In genomic region chr4:136928928-136929327, GRCm38 (mm10) we compare ENCODE assay signal across 9 mouse cellular contexts. TPM values are rescaled to one million over a fixed set of nuclear protein-coding genes. Genes with fewer than 3 reads are reported as not detected.
DNase-seq lines count a peak whose midpoint lies in the region; ATAC-seq lines count a peak whose summit lies in the region.
"Had no signal": no experiment of that assay in that cellular context is flagged by ENCODE, and none has a peak within 500 bp of the region (broad histone marks: within the 10 kb centered on the region; RNA-seq: fewer than 3 reads in every experiment).

No protein-coding gene starts in this region.

- peaks cover 28% of the 10 kb centered on the region for H3K4me1 ChIP-seq in midbrain, embryonic 10.5 days
- H3K4me1 ChIP-seq in midbrain, embryonic 13.5 days (replicated peaks) = peaks cover 8% of the 10 kb centered on the region
- H3K4me1 ChIP-seq: heart, embryonic 15.5 days had no signal

- peak; percentile 45 for DNase-seq in adrenal gland, postnatal 10 days
- DNase-seq in adrenal gland, postnatal 25 days = no peak
- DNase-seq in midbrain, embryonic 10.5 days (ENCODE audit: low spot score) = peak; percentile 46
- DNase-seq in cerebellum, postnatal 10 days = peak; percentile 66 to 77
- DNase-seq in lung, postnatal 10 days = peak; percentile 43
- DNase-seq in layer of hippocampus, postnatal 10 days (ENCODE audit: low spot score in 2 of 2) = no peak
- no peak for DNase-seq in gastrocnemius, adult 8-10 months (ENCODE audit: low spot score in 2 of 2)

- no peak overlapping the region for H3K4me2 ChIP-seq in midbrain, embryonic 13.5 days (replicated peaks)
- H3K4me2 ChIP-seq: heart, embryonic 15.5 days had no signal

- H3K9me3 ChIP-seq in midbrain, embryonic 10.5 days (replicated peaks) = no peaks in the 10 kb centered on the region
- no peaks in the 10 kb centered on the region for H3K9me3 ChIP-seq in midbrain, embryonic 13.5 days
- H3K9me3 ChIP-seq: heart, embryonic 15.5 days had no signal

- no peak overlapping the region for H3K4me3 ChIP-seq in midbrain, embryonic 10.5 days
- no peak overlapping the region for H3K4me3 ChIP-seq in midbrain, embryonic 13.5 days (replicated peaks)
- H3K4me3 ChIP-seq: heart, embryonic 15.5 days had no signal

- 8% methylated on average over 5 of the region's 5 CpGs for WGBS in midbrain, embryonic 10.5 days
- WGBS in midbrain, embryonic 13.5 days = 8% methylated on average over 5 of the region's 5 CpGs

- H3K36me3 ChIP-seq in midbrain, embryonic 10.5 days = no peaks in the 10 kb centered on the region
- H3K36me3 ChIP-seq in midbrain, embryonic 13.5 days = peaks cover 3% of the 10 kb centered on the region; the same call in 1 of the 2 replicates
- H3K36me3 ChIP-seq: heart, embryonic 15.5 days had no signal

- H3K9ac ChIP-seq in midbrain, embryonic 13.5 days (replicated peaks) = no peak overlapping the region
- H3K9ac ChIP-seq: heart, embryonic 15.5 days had no signal

- H3K27ac ChIP-seq in midbrain, embryonic 10.5 days (replicated peaks) = peak overlapping the region; percentile 55
- H3K27ac ChIP-seq in midbrain, embryonic 13.5 days = no peak overlapping the region
- H3K27ac ChIP-seq: heart, embryonic 15.5 days had no signal

- H3K27me3 ChIP-seq in midbrain, embryonic 10.5 days (ENCODE audit: low read depth, poor library complexity, severe bottlenecking) = peaks cover 99% of the 10 kb centered on the region
- peaks cover 92% of the 10 kb centered on the region for H3K27me3 ChIP-seq in midbrain, embryonic 13.5 days

- ATAC-seq in midbrain, embryonic 13.5 days = no peak

RNA-seq across cellular contexts. Expression of gene Epha8, which starts 27.7 kb away (rescaled TPM):
- under 1 TPM; 0.12 to 0.30 TPM for total RNA-seq in adrenal gland, postnatal 10 days (2021)
- 0.33 and 0.43 TPM in 2 replicates for total RNA-seq in adrenal gland, postnatal 25 days (2021)
- 3.9 and 6.9 TPM in 2 replicates for polyA plus RNA-seq in midbrain, embryonic 10.5 days (2016; fragmentation: Nextera tagmentation; extraction: Ambion mirVana)
- 11.4 and 16.0 TPM in 2 replicates for polyA plus RNA-seq in midbrain, embryonic 13.5 days (2015; fragmentation: Nextera tagmentation; extraction: Ambion mirVana)
- 10 to 100 TPM in 1 of 2 experiments, 1 to 10 TPM in 1; 9.5 to 10.6 TPM for total RNA-seq in layer of hippocampus, postnatal 10 days (2021)
- not detected for total RNA-seq in gastrocnemius, adult 8-10 months (2022)

RNA-seq across cellular contexts. Expression of gene C1qa, which starts 30.3 kb away (rescaled TPM):
- total RNA-seq in adrenal gland, postnatal 10 days (2021) = 10 to 100 TPM; 29.3 to 36.6 TPM
- total RNA-seq in adrenal gland, postnatal 25 days (2021) = 21.3 and 28.7 TPM in 2 replicates
- polyA plus RNA-seq in midbrain, embryonic 10.5 days (2016; fragmentation: Nextera tagmentation; extraction: Ambion mirVana) = 4.9 and 9.1 TPM in 2 replicates
- polyA plus RNA-seq in midbrain, embryonic 13.5 days (2015; fragmentation: Nextera tagmentation; extraction: Ambion mirVana) = 14.4 and 16.5 TPM in 2 replicates
- 10 to 100 TPM; 30.6 to 32.0 TPM for total RNA-seq in layer of hippocampus, postnatal 10 days (2021)
- 10 to 100 TPM in 1 of 4 experiments, 1 to 10 TPM in 3; 2.6 to 11.5 (median 6.7) TPM for total RNA-seq in gastrocnemius, adult 8-10 months (2022)

RNA-seq across cellular contexts. Expression of gene C1qc, which starts 36.1 kb away (rescaled TPM):
- total RNA-seq in adrenal gland, postnatal 10 days (2021) = 10 to 100 TPM; 23.7 to 31.8 TPM
- total RNA-seq in adrenal gland, postnatal 25 days (2021) = 18.2 and 22.5 TPM in 2 replicates
- polyA plus RNA-seq in midbrain, embryonic 10.5 days (2016; fragmentation: Nextera tagmentation; extraction: Ambion mirVana) = 7.1 and 12.9 TPM in 2 replicates
- 13.6 and 16.2 TPM in 2 replicates for polyA plus RNA-seq in midbrain, embryonic 13.5 days (2015; fragmentation: Nextera tagmentation; extraction: Ambion mirVana)
- 10 to 100 TPM; 33.6 to 33.7 TPM for total RNA-seq in layer of hippocampus, postnatal 10 days (2021)
- total RNA-seq in gastrocnemius, adult 8-10 months (2022) = 1 to 10 TPM; 2.2 to 8.2 (median 5.5) TPM

RNA-seq across cellular contexts. Expression of gene C1qb, which starts 42.9 kb away (rescaled TPM):
- 10 to 100 TPM; 30.0 to 42.6 TPM for total RNA-seq in adrenal gland, postnatal 10 days (2021)
- total RNA-seq in adrenal gland, postnatal 25 days (2021) = 24.4 and 28.3 TPM in 2 replicates
- polyA plus RNA-seq in midbrain, embryonic 10.5 days (2016; fragmentation: Nextera tagmentation; extraction: Ambion mirVana) = 20.6 and 32.4 TPM in 2 replicates
- 25.0 and 30.4 TPM in 2 replicates for polyA plus RNA-seq in midbrain, embryonic 13.5 days (2015; fragmentation: Nextera tagmentation; extraction: Ambion mirVana)
- 10 to 100 TPM; 32.3 to 35.4 TPM for total RNA-seq in layer of hippocampus, postnatal 10 days (2021)
- total RNA-seq in gastrocnemius, adult 8-10 months (2022) = 10 to 100 TPM in 1 of 4 experiments, 1 to 10 TPM in 3; 3.3 to 11.0 (median 7.2) TPM

Comparison
In these comparisons a context has a peak if more than half of its experiments do, and no peak if none do; other contexts are left out.
1. DNase-seq: peak in adrenal gland, postnatal 10 days (single experiment), midbrain, embryonic 10.5 days (single experiment), cerebellum, postnatal 10 days (2 of 2) and lung, postnatal 10 days (single experiment); none in adrenal gland, postnatal 25 days (single experiment), layer of hippocampus, postnatal 10 days (0 of 2) and gastrocnemius, adult 8-10 months (0 of 2).